ENCODE assay signal across 8 mouse cellular contexts in genomic region chr6:141333245-141333644, GRCm38 (mm10).
DNase-seq lines count a peak whose midpoint lies in the region; ATAC-seq lines count a peak whose summit lies in the region.

No protein-coding gene starts in this region.

- 11% methylated on average over 3 of the region's 3 CpGs for WGBS in heart, embryonic 11.5 days (ENCODE audit: insufficient replicate concordance)

- peak overlapping the region; percentile 54; the same call in 1 of the 2 replicates for H3K27ac ChIP-seq in heart, embryonic 11.5 days (ENCODE audit: low read depth, low read length)

- peak; percentile 67 for ATAC-seq in heart, embryonic 11.5 days (replicated peaks; ENCODE audit: insufficient number of reproducible peaks, low FRiP score, low TSS enrichment)

- H3K36me3 ChIP-seq in heart, embryonic 11.5 days (ENCODE audit: control insufficient read depth, insufficient read depth, low read length) = no peaks in the 10 kb centered on the region

- no peaks in the 10 kb centered on the region for H3K27me3 ChIP-seq in heart, embryonic 11.5 days (ENCODE audit: control insufficient read depth, insufficient read depth, low read length)

- peak; percentile 53 for DNase-seq in ovary, adult 18-20 months (ENCODE audit: low spot score)
- DNase-seq in ovary, postnatal 10 days (ENCODE audit: low spot score) = no peak
- peak; percentile 77 for DNase-seq in kidney, postnatal 14 days
- peak; percentile 81 for DNase-seq in skeletal muscle tissue, adult 2 months (ENCODE audit: low read depth, low spot score)
- no peak for DNase-seq in right cerebral cortex, postnatal 25 days
- DNase-seq in right cerebral cortex, postnatal 10 days (ENCODE audit: low spot score in 2 of 2) = no peak
- DNase-seq in layer of hippocampus, postnatal 14 days (ENCODE audit: low spot score in 2 of 2) = no peak

- H3K4me2 ChIP-seq in heart, embryonic 11.5 days = no peak overlapping the region

- H3K9me3 ChIP-seq in heart, embryonic 11.5 days (replicated peaks; ENCODE audit: control insufficient read depth, low read length) = no peaks in the 10 kb centered on the region

- peaks cover 22% of the 10 kb centered on the region for H3K4me1 ChIP-seq in heart, embryonic 11.5 days (ENCODE audit: control insufficient read depth, insufficient read depth, low read length)

- no peak overlapping the region for H3K4me3 ChIP-seq in heart, embryonic 11.5 days (ENCODE audit: low read depth, low read length)

- no peak overlapping the region for H3K9ac ChIP-seq in heart, embryonic 11.5 days (ENCODE audit: low read depth, low read length)

Comparison
In these comparisons a context has a peak if more than half of its experiments do, and no peak if none do; other contexts are left out.
1. DNase-seq: peak in ovary, adult 18-20 months (single experiment), kidney, postnatal 14 days (single experiment) and skeletal muscle tissue, adult 2 months (single experiment); none in ovary, postnatal 10 days (single experiment), right cerebral cortex, postnatal 25 days (single experiment), right cerebral cortex, postnatal 10 days (0 of 2) and layer of hippocampus, postnatal 14 days (0 of 2).